Mouse (Mus musculus): ENCODE measurements around the gene Btbd35f5.
"Not testable (repeated sequence)": the region's sequence is repeated elsewhere in the genome, so short reads cannot be mapped to it uniquely, and the experiment has no call there.

The Btbd35f5 gene

GRCm38 (mm10) chrX:32973597-32973996, at the start of gene Btbd35f5:
Gene Btbd35f5, plus strand, starts transcription at chrX:32973897.
- in situ Hi-C loops (cut with MseI, MboI): not testable (repeated sequence)

- in situ Hi-C loops (cut with MseI, MboI): not testable (repeated sequence)
These were observed 32.2 kb upstream of the Btbd35f5 start, which contains the start of gene Gm21789 for GRCm38 (mm10) chrX:32941468-32941867. Gene Gm21789, plus strand, starts transcription at chrX:32941768.

Data from mouse trophoblast stem cell (cell line).